Mouse (Mus musculus): ENCODE measurements around the gene Hist1h4d.
"Not testable (repeated sequence)": the region's sequence is repeated elsewhere in the genome, so short reads cannot be mapped to it uniquely, and the experiment has no call there.

Gene Hist1h4d

GRCm38 (mm10) chr13:23573034-23573897 is 8.1 kb upstream of the Hist1h4d start:
- not testable (repeated sequence) for DNase-seq (ENCODE audit: low read depth, low spot score)

- peak; percentile 91 for DNase-seq (ENCODE audit: low read depth, low spot score)
Observed at GRCm38 (mm10) chr13:23573898-23574524, 7.4 kb upstream of the Hist1h4d start, which contains the start of the genes Hist1h2bf and Hist1h2ad. Hist1h2bf (minus strand) TSS chr13:23574196. Hist1h2ad (plus strand) TSS chr13:23574381.

- not testable (repeated sequence) for DNase-seq (ENCODE audit: low read depth, low spot score)
Observed at GRCm38 (mm10) chr13:23574546-23575170, 6.7 kb upstream of the Hist1h4d start.

GRCm38 (mm10) chr13:23575271-23575851 is 6.0 kb upstream of the Hist1h4d start, which contains the start of gene Hist1h3d:
Hist1h3d (plus strand) TSS chr13:23575763.
- peak; percentile 71 for DNase-seq (ENCODE audit: low read depth, low spot score)

GRCm38 (mm10) chr13:23575864-23576313 is 5.5 kb upstream of the Hist1h4d start:
- not testable (repeated sequence) for DNase-seq (ENCODE audit: low read depth, low spot score)

- DNase-seq (ENCODE audit: low read depth, low spot score), result no peak
Observed at GRCm38 (mm10) chr13:23576351-23576881, 5.0 kb upstream of the Hist1h4d start.

- DNase-seq (ENCODE audit: low read depth, low spot score), result no peak
Observed at GRCm38 (mm10) chr13:23576906-23577639, 4.3 kb upstream of the Hist1h4d start.

- no peak for DNase-seq (ENCODE audit: low read depth, low spot score)
Observed at GRCm38 (mm10) chr13:23577835-23578234, 3.6 kb upstream of the Hist1h4d start.

- no peak for DNase-seq (ENCODE audit: low read depth, low spot score)
Observed at GRCm38 (mm10) chr13:23582219-23583056, 1.0 kb downstream of the Hist1h4d start.

- no peak for DNase-seq (ENCODE audit: low read depth, low spot score)
Observed at GRCm38 (mm10) chr13:23583387-23584068, 2.1 kb downstream of the Hist1h4d start.

GRCm38 (mm10) chr13:23584331-23584730 is 2.9 kb downstream of the Hist1h4d start:
- DNase-seq (ENCODE audit: low read depth, low spot score), result no peak

- DNase-seq (ENCODE audit: low read depth, low spot score), result peak; percentile 52
Observed at GRCm38 (mm10) chr13:23585029-23585441, 3.6 kb downstream of the Hist1h4d start.

GRCm38 (mm10) chr13:23585442-23586098 is 4.2 kb downstream of the Hist1h4d start:
- peak; percentile 93 for DNase-seq (ENCODE audit: low read depth, low spot score)

- no peak for DNase-seq (ENCODE audit: low read depth, low spot score)
Observed at GRCm38 (mm10) chr13:23586099-23586939, 4.9 kb downstream of the Hist1h4d start.

- no peak for DNase-seq (ENCODE audit: low read depth, low spot score)
Observed at GRCm38 (mm10) chr13:23586940-23587225, 5.5 kb downstream of the Hist1h4d start.

- no peak for DNase-seq (ENCODE audit: low read depth, low spot score)
Observed at GRCm38 (mm10) chr13:23591206-23591605, 9.8 kb downstream of the Hist1h4d start.

- not testable (repeated sequence) for DNase-seq (ENCODE audit: low read depth, low spot score)
Observed at GRCm38 (mm10) chr13:23591886-23592285, 10.5 kb downstream of the Hist1h4d start.

- DNase-seq (ENCODE audit: low read depth, low spot score), result no peak
Observed at GRCm38 (mm10) chr13:23592614-23593013, 11.2 kb downstream of the Hist1h4d start.

Data from skeletal muscle tissue, adult 2 months (tissue).